Mouse (Mus musculus) lung, adult 18-20 months (tissue): ENCODE results near the gene Cbl.
"Not testable (repeated sequence)": the region's sequence is repeated elsewhere in the genome, so short reads cannot be mapped to it uniquely, and the experiment has no call there.

ENCODE experiments used
- DNase-seq, 2 experiments: peaks; one replicate each; pipeline ENCODE4 v3.0.0; 2022; ENCODE audit warnings: mixed read lengths in 2 of 2

Cbl gene

DNA sequence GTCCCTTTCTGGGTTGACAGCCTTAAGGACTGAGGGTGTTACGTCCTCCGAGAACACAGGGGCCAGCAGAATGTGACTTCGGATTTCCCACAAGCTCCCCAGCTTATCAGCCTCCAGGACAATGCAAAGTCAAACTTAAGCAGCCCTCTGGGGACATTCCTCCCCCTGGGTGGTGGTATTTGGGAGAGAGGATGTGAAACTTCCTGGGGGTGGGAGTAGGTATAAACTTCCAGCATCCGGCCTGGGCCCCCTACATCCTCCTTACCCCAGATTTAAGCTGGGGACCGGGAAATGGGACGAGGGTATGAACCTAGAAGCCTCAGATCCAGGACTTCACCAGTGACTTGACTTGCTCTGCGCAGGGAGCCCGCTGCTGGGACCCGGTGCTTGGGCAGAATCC, 104.2 kb downstream of the Cbl start:
- DNase-seq, result peak; percentile 55 to 73

DNA sequence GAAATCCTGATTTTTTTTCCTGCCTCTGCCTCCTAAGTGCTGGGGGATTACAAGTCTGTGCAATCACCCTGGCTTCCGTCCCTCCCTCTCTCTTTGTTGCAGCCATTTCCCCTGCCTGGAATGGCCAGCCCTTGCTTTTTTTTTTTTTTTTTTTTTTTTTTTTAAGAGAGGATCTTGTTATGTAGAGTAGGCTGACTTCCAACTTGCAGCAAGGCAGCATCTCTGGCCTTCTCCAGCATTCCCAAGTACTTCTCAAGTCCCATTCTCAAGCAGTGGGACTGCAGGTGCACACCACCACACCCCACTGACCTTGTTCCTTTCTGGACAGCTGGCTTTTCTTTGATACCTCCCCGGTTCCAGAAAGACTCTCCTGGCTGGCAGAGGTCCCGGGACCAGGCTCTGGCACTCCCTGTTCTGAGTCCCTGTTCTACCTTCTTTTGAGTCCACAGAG, 106.5 kb downstream of the Cbl start:
- DNase-seq, result peak; percentile 45 to 56

GRCm38 (mm10) chr9:44126746-44127145, 107.1 kb downstream of the Cbl start:
- DNase-seq, result no peak

- peak; percentile 82 to 89 for DNase-seq
Measured at GRCm38 (mm10) chr9:44125546-44126428, 108.1 kb downstream of the Cbl start.

- DNase-seq, result no peak
Measured at GRCm38 (mm10) chr9:44125026-44125425, 108.8 kb downstream of the Cbl start.

DNA sequence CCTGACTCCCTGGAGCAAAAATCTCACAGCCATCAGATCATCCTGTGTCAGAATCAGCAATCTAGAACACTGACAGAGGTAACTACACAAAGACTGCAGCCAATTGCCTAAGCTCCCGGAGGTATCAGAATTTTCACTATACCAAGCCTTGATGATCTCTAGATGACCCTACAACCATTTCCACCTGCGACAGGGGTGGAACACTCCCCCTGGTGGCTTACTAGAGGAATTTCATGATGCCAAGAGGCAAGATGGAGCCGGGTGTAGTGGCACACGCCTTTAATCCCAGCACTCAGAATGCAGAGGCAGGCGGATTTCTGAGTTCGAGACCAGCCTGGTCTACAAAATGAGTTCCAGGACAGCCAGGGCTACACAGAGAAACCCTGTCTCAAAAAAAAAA, 109.5 kb downstream of the Cbl start:
- DNase-seq, result peak in 1 of 2 experiments; percentile 19

DNA sequence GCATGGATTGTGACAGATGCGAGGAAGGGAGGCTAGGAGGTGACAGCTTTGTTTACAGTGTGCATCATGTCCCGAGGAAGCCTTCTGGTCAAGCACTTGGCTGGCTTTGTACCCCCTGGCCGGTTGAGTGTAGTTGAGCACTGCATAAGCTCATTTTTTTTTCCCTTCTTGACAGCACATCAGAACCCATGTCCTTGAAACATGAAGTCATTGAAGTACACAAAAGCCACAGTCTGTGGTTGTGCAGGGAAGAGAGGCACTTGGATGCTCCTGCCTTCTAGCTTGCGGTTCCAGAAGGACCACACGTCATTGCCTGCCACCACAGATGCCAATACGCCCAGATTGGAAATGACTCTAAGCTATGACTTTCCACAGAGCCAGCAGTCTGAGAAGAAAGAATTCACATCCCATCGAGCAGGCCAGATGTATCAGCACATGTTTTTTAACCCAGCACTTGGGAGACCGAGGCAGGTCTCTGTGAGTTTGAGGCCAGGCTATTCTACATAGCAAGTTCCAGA, 113.8 kb downstream of the Cbl start:
- DNase-seq, result no peak

- peak in 1 of 2 experiments; percentile 46 for DNase-seq
Measured at GRCm38 (mm10) chr9:44119011-44119410, 114.8 kb downstream of the Cbl start.

- DNase-seq, result no peak
Measured at GRCm38 (mm10) chr9:44116182-44116581, 117.7 kb downstream of the Cbl start.

GRCm38 (mm10) chr9:44115599-44115998, 118.2 kb downstream of the Cbl start:
- no peak for DNase-seq

DNA sequence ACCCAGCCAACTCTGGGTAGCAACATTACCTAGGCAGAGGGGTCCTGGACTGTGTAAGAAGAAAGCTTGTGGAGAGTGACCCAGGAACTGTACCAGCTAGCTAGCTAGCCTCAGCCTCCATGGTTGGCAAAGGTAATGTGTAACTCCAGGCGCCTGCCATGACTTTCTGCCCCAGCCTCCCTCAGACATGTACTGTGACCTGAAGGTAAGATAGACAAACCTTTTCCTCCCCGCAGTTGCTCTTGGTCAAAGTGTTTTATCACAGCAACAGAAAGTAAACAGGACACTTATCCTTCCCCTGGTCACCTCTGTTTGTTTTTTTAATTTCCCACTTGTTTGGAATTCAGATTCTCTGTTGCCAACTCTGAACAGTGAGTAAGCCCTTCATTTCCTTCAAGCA, 119.4 kb downstream of the Cbl start:
- DNase-seq, result no peak

- DNase-seq, result peak; percentile 97 to 98
Measured at GRCm38 (mm10) chr9:44113105-44113789, 120.6 kb downstream of the Cbl start, which contains the start of the genes Gm49380 and Rnf26. TSS of gene Gm49380 (minus strand) at chr9:44113500. TSS of gene Rnf26 (minus strand) at chr9:44113517.

DNA sequence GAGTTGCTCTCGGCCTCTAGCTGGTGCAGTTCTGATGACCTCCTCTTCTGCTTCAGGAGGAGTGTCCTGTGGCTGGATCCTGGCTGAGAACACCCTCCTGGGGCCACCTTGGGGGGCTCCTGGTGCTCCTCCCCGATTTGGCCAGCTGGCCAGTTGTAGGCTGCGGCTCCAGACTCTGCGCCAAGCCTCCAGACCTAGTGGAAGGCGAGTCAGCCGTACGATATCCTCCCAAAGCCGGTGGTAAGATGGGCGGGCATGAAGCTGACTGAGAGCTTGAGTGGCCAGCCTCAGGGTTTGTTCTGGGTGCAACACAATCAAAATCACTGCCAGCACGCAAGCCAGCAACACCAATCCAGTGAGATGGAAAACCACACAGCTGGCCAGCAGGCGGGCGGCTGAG, 121.9 kb downstream of the Cbl start:
- not testable (repeated sequence) for DNase-seq

- peak; percentile 67 to 73 for DNase-seq
Measured at GRCm38 (mm10) chr9:44109360-44110095, 124.3 kb downstream of the Cbl start.

- DNase-seq, result no peak
Measured at GRCm38 (mm10) chr9:44108269-44109055, 125.4 kb downstream of the Cbl start.

GRCm38 (mm10) chr9:44107557-44108179, 126.2 kb downstream of the Cbl start:
- DNase-seq, result no peak

GRCm38 (mm10) chr9:44107110-44107509, 126.7 kb downstream of the Cbl start, which contains the start of gene C1qtnf5:
TSS of gene C1qtnf5 (plus strand) at chr9:44107245.
- DNase-seq, result peak; percentile 84 to 85

- DNase-seq, result no peak
Measured at GRCm38 (mm10) chr9:44106596-44106995, 127.3 kb downstream of the Cbl start.

GRCm38 (mm10) chr9:44106182-44106581, 127.7 kb downstream of the Cbl start:
- no peak for DNase-seq

DNA sequence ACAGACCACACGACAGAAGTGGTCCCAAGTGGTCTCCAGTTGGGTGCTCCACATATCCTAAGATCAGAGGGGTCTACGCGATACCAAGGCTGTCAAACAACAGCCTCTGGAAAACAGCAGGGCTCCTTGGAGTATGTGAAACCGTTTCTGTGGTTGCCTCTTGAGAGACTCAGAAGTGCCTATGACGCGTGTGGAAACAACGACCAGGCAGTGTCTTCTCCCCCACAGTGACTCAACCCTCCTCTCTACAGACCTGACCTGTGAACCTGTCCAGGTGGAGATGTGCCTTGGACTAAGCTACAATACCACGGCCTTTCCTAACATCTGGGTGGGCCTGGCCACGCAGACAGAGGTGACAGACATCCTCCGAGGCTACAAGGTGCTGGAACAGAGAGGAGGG, 128.1 kb downstream of the Cbl start:
- peak in 1 of 2 experiments; percentile 39 for DNase-seq

GRCm38 (mm10) chr9:44104881-44105280, 129.0 kb downstream of the Cbl start:
- peak in 1 of 2 experiments; percentile 17 for DNase-seq
